Mouse (Mus musculus) neural tube, embryonic 11.5 days (tissue): ENCODE results near the gene Gdap1l1. TPM values are rescaled to one million over a fixed set of nuclear protein-coding genes. Genes with fewer than 3 reads are reported as not detected.

Source experiments
- ATAC-seq: fragments of 200-750 bp; cut with Nextera tagmentation; 2 replicates; pipeline ENCODE4 v1.8.0; 2017; ENCODE audit warnings: moderate number of reproducible peaks, mild to moderate bottlenecking, moderate TSS enrichment, moderate library complexity; ENCODE audit not compliant: insufficient read depth, low FRiP score, low TSS enrichment
- DNase-seq: peaks from one replicate; pipeline ENCODE4 v3.0.0-alpha.2; 2015; ENCODE audit warnings: low spot score
- H3K27ac ChIP-seq: fragments of 300-500 bp; sonication (generic); 2 replicates; pipeline ENCODE4 v1.5.1; 2014; ENCODE audit warnings: low read depth, mild to moderate bottlenecking, low read length
- H3K27me3 ChIP-seq: fragments of 300-500 bp; sonication (generic); 2 replicates; pipeline ENCODE4 v1.6.1; 2014; ENCODE audit warnings: mild to moderate bottlenecking, low read length, mixed read lengths; ENCODE audit not compliant: control insufficient read depth, insufficient read depth
- H3K36me3 ChIP-seq: fragments of 300-500 bp; sonication (generic); 2 replicates; pipeline ENCODE4 v1.6.1; 2014; ENCODE audit warnings: mild to moderate bottlenecking, low read length, moderate library complexity, mixed read lengths; ENCODE audit not compliant: control insufficient read depth, insufficient read depth
- H3K4me1 ChIP-seq: fragments of 300-500 bp; sonication (generic); 2 replicates; pipeline ENCODE4 v1.6.1; 2014; ENCODE audit warnings: low read length, mixed read lengths; ENCODE audit not compliant: control insufficient read depth, insufficient read depth
- H3K4me2 ChIP-seq: fragments of 300-500 bp; sonication (generic); 2 replicates; pipeline ENCODE4 v1.6.1; 2014; ENCODE audit warnings: low read depth, mild to moderate bottlenecking, moderate library complexity
- H3K4me3 ChIP-seq: fragments of 300-500 bp; sonication (generic); 2 replicates; pipeline ENCODE4 v1.5.1; 2014; ENCODE audit warnings: low read depth, low read length
- H3K9ac ChIP-seq: fragments of 300-500 bp; sonication (generic); 2 replicates; pipeline ENCODE4 v1.6.1; 2014; ENCODE audit warnings: mild to moderate bottlenecking, low read length
- H3K9me3 ChIP-seq: fragments of 300-500 bp; sonication (generic); 2 replicates; pipeline ENCODE4 v1.6.1; 2016; ENCODE audit warnings: low read length; ENCODE audit not compliant: control insufficient read depth
- WGBS: fragments of 180-500 bp; shearing (Covaris S2); extraction: QIAGEN DNeasy Blood & Tissue Kit; methylation state at CpG from one replicate; pipeline ENCODE4 v1.1.7; 2014; 5-methylcytosine and 5-hydroxymethylcytosine counted together
- polyA plus RNA-seq: library from polyadenylated mRNA; unstranded; fragments of >200 nt; fragmentation: Nextera tagmentation; extraction: Ambion mirVana; gene quantifications from 2 replicates; pipeline ENCODE4 v1.2.1, GENCODE M21; 2014

Gdap1l1 gene
- polyA plus RNA-seq, 1 experiment from 2014 or later: 53.8 TPM

- DNase-seq: no peak
- H3K4me3 ChIP-seq: peak overlapping the region; percentile 62
- H3K36me3 ChIP-seq: no peaks in the 10 kb centered on the region
- peak; percentile 67 for ATAC-seq
- peak overlapping the region; percentile 58 for H3K9ac ChIP-seq
- H3K27me3 ChIP-seq: no peaks in the 10 kb centered on the region
- WGBS: under 1% methylated on average over 33 of the region's 50 CpGs
- peaks cover 13% of the 10 kb centered on the region for H3K4me1 ChIP-seq
- no peaks in the 10 kb centered on the region for H3K9me3 ChIP-seq
- no peak overlapping the region for H3K27ac ChIP-seq
- H3K4me2 ChIP-seq: peak overlapping the region; percentile 66
Measured at GRCm38 (mm10) chr2:163418841-163419345, 19.4 kb upstream of the Gdap1l1 start.

- Histone ChIP-seq H3K9ac (peak overlapping the region; percentile 58), H3K9me3 (no peaks in the 10 kb centered on the region), H3K36me3 (no peaks in the 10 kb centered on the region), H3K4me1 (peaks cover 13% of the 10 kb centered on the region), H3K4me2 (peak overlapping the region; percentile 66), H3K4me3 (peak overlapping the region; percentile 62), H3K27me3 (no peaks in the 10 kb centered on the region), H3K27ac (peak overlapping the region; percentile 57; the same call in 1 of the 2 replicates)
- DNase-seq: peak; percentile 99
- under 1% methylated on average over 53 of the region's 71 CpGs for WGBS
- ATAC-seq: peak; percentile 99
Measured at GRCm38 (mm10) chr2:163419346-163420045, 18.8 kb upstream of the Gdap1l1 start.

DNA sequence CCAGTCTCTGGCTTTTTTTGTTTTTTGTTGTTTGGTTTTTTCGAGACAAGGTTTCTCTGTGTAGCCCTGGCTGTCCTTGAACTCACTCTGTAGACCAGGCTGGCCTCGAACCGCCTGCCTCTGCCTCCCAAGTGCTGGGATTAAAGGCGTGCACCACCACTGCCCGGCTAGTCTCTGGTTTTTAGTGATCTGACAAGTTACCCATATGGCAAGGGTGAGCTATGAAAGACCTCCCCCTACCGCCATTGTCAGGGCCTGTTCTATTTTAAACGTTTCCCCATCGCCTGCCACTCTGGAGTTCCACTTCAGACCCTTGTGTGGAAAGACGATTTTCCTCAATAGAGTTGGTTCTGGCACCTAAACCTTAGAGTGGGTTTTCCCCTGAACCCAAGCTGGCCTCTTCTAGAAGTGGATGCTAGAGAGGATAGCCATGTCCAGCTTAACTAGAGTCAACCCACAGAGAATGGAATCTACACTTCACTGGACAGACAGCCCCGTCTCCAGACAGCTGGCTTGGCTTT, 17.9 kb upstream of the Gdap1l1 start:
- no peaks in the 10 kb centered on the region for H3K9me3 ChIP-seq
- 42% methylated on average over 10 of the region's 10 CpGs for WGBS
- H3K36me3 ChIP-seq: no peaks in the 10 kb centered on the region
- DNase-seq (no peak), ATAC-seq (no peak)
- H3K27ac ChIP-seq: no peak overlapping the region
- H3K4me2 ChIP-seq: peak overlapping the region; percentile 64
- no peaks in the 10 kb centered on the region for H3K27me3 ChIP-seq
- H3K4me1 ChIP-seq: peaks cover 13% of the 10 kb centered on the region
- H3K9ac ChIP-seq: peak overlapping the region; percentile 54
- peak overlapping the region; percentile 62 for H3K4me3 ChIP-seq

- H3K4me1 ChIP-seq: peaks cover 7% of the 10 kb centered on the region
- no peaks in the 10 kb centered on the region for H3K9me3 ChIP-seq
- no peaks in the 10 kb centered on the region for H3K36me3 ChIP-seq
- WGBS: 87% methylated on average over 9 of the region's 9 CpGs
- DNase-seq: no peak
- H3K9ac ChIP-seq: no peak overlapping the region
- no peak overlapping the region for H3K4me3 ChIP-seq
- no peak for ATAC-seq
- no peak overlapping the region for H3K4me2 ChIP-seq
- no peaks in the 10 kb centered on the region for H3K27me3 ChIP-seq
- no peak overlapping the region for H3K27ac ChIP-seq
Measured at GRCm38 (mm10) chr2:163422895-163423660, 15.2 kb upstream of the Gdap1l1 start.

DNA sequence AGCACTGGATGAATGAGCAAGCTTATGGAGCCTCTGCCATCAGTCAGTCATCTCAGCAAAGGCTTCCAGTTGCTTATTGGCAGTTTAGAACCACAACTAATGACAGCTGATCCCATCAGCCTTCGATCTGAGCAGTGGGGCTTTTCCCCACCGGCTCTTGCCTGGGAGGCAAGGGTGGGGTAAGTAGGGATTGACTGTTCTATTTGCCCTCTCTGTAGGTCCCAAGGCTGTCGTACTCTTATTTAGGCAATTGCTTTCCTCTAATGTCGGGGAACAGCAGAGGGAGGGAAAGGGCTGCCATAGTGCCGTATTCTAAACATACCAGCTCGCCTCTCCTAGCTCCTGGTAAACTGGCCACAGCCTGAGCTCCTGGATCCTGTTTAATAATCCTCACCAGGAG, 13.7 kb upstream of the Gdap1l1 start, which contains the start of gene Oser1:
Gene Oser1 (minus strand): TSS at position 101 of the 400 bp plus-strand sequence.
- H3K27me3 ChIP-seq: no peaks in the 10 kb centered on the region
- H3K4me1 ChIP-seq: peaks cover 5% of the 10 kb centered on the region
- H3K9ac ChIP-seq: no peak within 1 kb of the TSS
- H3K27ac ChIP-seq: no peak within 1 kb of the TSS
- H3K9me3 ChIP-seq: no peaks in the 10 kb centered on the region
- no peak for ATAC-seq
- 80% methylated on average over 6 of the region's 6 CpGs for WGBS
- no peak for DNase-seq
- no peak within 1 kb of the TSS for H3K4me3 ChIP-seq
- H3K36me3 ChIP-seq: no peaks in the 10 kb centered on the region
- no peak within 1 kb of the TSS for H3K4me2 ChIP-seq

DNA sequence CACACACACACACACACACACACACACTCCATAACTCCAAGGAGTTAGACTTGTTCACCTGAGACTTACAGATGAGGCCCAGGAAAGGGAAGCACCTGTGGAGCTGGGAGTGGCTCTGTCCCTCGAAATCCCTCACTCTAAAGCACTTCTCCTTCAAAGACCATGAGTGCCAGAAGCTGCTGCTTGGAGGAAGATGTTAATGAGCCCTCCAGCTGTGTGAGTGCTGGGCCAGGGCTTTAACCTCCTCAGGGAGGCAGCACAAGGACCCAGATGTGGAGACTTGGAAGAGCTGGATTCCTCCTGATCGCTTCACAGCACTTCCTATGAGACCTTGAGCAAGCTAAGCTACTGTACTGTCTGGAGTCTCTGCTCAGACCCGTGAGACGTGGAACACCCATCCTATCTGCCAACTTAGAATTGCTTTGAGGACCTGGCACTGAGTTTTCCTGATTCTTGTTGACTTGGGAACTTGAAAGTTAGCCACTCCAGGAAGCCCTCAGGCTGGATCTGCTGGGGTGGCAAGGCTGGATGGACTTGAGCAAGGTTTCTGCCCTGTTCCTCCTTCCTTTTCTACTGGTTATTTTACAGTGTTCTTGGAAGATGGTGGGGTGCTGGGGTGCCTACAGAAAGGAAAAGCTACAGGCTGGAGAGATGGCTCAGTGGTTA, 9.8 kb upstream of the Gdap1l1 start:
- no peaks in the 10 kb centered on the region for H3K36me3 ChIP-seq
- no peaks in the 10 kb centered on the region for H3K27me3 ChIP-seq
- no peak overlapping the region for H3K4me3 ChIP-seq
- H3K9me3 ChIP-seq: no peaks in the 10 kb centered on the region
- WGBS: 37% methylated on average over 4 of the region's 4 CpGs
- H3K27ac ChIP-seq: no peak overlapping the region
- no peaks in the 10 kb centered on the region for H3K4me1 ChIP-seq
- no peak for ATAC-seq
- DNase-seq: no peak
- no peak overlapping the region for H3K4me2 ChIP-seq
- no peak overlapping the region for H3K9ac ChIP-seq

DNA sequence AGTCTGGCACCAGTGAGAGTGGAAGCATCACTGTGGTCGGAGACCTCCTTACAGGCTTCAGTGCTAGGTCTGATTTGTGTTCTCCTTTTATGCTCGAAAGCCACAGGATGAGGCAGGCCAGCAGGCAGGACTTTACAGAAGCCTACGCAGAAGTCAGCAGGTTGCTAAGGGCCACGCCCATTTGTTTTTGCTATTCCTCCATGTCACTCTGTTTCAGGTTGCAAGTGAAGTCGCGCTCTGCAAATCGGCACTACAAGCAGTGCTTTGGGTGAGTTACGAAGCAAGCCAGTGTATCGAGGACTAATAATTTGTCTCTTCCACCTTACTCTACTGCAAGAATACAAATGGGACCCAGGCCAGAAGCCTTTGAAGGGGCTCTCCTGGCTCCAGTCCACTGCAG, 7.0 kb upstream of the Gdap1l1 start:
- Histone ChIP-seq H3K4me1 (no peaks in the 10 kb centered on the region), H3K4me3 (no peak overlapping the region), H3K9ac (no peak overlapping the region), H3K4me2 (no peak overlapping the region), H3K9me3 (no peaks in the 10 kb centered on the region), H3K36me3 (no peaks in the 10 kb centered on the region), H3K27me3 (no peaks in the 10 kb centered on the region), H3K27ac (no peak overlapping the region)
- WGBS: 87% methylated on average over 9 of the region's 9 CpGs
- DNase-seq: no peak
- ATAC-seq: no peak

DNA sequence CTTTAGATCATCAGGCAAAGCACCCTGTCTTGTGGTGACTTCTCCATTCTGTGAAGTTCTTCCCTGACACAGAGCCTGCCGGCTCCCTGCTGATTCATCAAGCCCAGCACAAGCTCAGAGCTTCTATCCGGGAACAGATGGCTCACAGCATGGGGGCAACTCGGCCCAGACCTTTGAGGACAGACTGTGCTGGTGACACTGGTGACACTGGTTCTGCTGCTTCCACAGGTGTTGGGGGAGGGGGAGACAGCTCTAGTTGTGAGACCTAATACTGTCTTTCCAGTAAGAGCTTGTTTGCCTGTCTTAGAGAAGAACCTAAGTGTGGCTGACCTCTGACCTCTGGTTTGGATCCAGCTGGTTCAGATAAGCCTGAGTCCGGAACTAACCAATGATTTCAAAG, 4.3 kb upstream of the Gdap1l1 start:
- no peaks in the 10 kb centered on the region for H3K36me3 ChIP-seq
- H3K27ac ChIP-seq: no peak overlapping the region
- H3K4me2 ChIP-seq: no peak overlapping the region
- DNase-seq (no peak), ATAC-seq (no peak)
- no peaks in the 10 kb centered on the region; the same call in 1 of the 2 replicates for H3K27me3 ChIP-seq
- no peak overlapping the region for H3K4me3 ChIP-seq
- H3K9me3 ChIP-seq: no peaks in the 10 kb centered on the region
- WGBS: 25% methylated on average over 4 of the region's 4 CpGs
- no peaks in the 10 kb centered on the region for H3K4me1 ChIP-seq
- H3K9ac ChIP-seq: no peak overlapping the region
